Mouse (Mus musculus) liver, adult 2 months (tissue): ENCODE data around the gene Ermp1.

ENCODE experiments used
- CTCF ChIP-seq: fragments of 200-500 bp; IDR thresholded peaks from 2 replicates; pipeline ENCODE4 v1.5.1; 2011; ENCODE audit warnings: low read depth, low read length, control low read depth
- POLR2A ChIP-seq: fragments of 200-500 bp; IDR thresholded peaks from 2 replicates; pipeline ENCODE4 v1.6.1; 2011; ENCODE audit warnings: low read length, control low read depth; ENCODE audit not compliant: insufficient read depth; ENCODE audit errors: extremely low read depth

GRCm38 (mm10) chr19:29657033-29657432, 8.8 kb upstream of the Ermp1 start:
- TF ChIP-seq POLR2A, result no peak
- no peak for TF ChIP-seq CTCF
